Mouse (Mus musculus) frontal cortex, adult (tissue): Measurements from ENCODE around the gene Stk17b.

Source experiments
- ATAC-seq: cut with Nextera tagmentation; 2 replicates; pipeline ENCODE4 v1.9.2; 2017; ENCODE audit warnings: mild to moderate bottlenecking, moderate library complexity, mixed read lengths; ENCODE audit not compliant: low TSS enrichment

Stk17b gene

DNA sequence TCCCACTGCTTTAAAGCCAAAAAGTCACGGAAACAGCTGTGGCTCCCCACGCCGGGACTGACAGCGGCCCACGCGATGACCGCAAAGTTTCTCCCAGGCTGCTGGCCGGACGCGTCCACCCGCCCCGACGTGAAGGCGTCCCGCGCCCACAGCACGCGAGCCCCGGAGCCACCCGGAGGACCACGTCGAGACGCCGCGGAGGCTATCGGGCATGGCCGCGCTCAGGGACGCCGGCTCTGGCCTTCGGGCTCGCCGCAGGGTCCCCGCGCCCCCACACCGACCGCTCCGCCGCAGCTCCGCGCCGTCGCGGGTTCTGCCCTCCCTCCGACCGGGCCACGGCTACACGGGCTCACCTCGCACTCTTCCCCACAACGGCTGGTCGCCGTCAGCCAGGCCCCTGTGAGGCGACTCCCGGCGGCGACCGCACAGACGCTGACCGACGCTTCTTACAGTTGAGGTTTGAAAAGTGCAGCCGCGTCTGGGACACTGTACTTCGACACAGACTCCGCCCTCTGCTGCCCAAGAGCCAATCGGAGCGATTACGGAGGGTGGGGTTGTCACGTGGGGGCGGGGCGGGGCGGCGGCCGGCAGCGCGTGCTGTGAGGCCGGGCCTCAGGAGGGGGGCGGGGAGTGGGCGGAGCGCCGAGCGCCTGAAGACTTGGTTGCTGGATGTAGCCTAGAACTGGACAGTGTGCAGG, at the start of gene Stk17b:
Stk17b (minus strand) TSS at position 504 of the 698 bp plus-strand sequence.
- peak; percentile 94 for ATAC-seq

DNA sequence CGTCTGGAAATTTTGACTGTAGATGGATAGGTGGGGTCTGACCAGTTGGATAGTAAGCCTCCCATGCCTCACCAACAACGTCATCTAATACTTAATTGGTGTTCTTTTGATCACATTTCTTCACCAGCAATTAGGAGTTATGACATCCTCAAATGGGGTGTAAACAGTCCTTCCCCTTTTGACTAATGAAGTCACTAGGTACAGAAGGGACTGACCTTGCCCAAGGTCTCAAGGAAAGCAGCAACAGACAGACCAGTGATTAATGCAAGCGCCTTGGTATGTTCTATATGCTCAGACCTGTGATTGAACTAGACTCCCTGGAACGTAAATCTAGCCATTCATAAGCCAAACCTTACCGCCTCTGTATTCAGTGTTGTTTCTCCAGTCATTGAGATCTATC, 45.3 kb upstream of the Stk17b start:
- no peak for ATAC-seq

DNA sequence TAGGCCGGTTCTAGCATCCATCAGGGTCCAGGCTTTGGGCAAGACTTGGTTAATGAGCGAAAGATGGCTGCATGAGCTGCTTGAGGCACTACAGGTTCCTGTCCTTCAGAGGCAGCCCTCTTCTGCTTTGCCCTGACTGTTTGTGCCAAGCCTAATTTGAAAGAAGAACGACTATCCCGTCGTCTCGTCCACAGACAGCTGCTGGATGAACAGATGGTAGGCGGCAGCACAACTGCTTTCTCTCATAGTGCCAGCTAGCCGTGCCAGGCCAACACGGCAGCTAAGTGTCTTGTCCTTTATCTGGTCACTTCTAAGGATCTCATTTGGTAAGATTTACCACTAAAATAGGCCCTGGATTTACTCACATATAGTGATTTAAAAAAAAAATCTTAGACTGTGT, 44.1 kb upstream of the Stk17b start:
- peak; percentile 72 for ATAC-seq

DNA sequence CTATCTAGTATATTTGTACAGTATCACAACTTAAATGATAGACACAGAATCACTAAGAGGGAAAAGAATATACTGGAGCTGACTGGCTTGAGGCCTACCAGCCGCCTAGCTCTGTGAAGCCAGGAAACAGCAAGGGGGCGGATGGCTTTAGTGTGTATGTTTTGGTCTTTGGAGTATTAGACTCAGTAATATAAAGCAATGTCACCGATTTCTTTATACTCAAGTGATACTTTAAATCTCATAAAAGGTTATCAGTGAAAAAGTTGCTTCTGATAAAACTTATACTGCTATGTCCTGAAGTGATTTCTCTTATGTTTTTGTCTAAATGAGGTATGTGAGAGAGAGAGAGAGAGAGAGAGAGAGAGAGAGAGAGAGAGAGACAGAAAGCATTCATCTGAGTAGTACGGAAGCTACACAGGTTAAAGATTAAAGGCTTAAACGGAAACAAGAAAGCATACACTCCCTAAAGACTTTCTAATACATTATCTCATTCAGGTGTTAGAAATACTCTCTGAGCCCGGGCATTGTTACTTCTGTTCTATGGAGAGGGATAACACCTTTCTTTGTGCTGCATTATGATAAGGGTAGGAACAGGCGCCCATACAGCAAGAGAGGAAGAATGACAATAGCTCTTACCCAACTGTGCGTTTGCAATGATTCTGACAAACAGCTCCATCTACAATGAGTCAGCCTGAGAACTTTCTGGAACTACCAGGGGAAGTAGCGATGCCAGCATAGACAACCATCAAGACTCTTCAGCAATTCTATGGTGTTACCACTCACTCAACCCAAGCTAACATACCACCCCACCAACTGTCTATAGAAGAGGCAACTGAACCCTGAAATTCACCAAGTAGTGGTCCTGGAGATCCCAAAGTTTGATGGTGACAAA, 39.7 kb upstream of the Stk17b start:
- no peak for ATAC-seq

DNA sequence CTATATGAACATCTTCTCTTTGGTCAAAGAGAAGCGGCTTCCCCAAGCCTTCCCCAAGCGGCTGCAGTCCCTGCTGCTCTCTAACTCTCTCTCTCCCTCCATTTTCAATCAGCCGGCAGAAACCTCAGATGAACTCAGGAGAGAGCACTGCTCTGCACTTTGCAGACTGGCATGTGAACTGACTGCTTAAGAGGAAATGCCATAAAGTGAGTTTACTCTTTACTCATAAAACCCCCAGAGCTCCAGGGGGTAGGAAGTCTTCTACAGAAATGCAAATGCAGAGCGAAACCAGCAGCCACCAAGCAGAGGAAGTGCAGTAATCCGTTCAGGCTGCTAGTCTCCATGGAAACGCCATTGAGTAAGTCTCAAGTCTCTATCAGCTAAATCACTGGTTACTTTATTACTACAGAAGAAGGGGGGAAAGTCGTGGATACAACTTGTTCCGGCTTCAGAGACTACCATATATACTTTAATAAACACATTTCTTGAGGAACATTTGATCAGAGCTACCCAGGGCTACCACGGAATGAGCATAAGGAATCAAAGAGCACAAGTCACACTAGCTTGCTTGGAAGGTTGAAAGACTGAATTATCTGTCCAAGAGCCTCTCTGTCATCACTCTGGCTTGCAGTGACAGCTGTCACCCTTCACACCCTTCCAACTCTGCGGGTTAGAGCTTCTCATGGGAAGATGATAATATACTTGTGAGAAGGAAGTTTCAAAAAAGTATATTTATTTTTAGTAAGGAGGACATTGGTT, 38.8 kb upstream of the Stk17b start:
- ATAC-seq = peak; percentile 94

DNA sequence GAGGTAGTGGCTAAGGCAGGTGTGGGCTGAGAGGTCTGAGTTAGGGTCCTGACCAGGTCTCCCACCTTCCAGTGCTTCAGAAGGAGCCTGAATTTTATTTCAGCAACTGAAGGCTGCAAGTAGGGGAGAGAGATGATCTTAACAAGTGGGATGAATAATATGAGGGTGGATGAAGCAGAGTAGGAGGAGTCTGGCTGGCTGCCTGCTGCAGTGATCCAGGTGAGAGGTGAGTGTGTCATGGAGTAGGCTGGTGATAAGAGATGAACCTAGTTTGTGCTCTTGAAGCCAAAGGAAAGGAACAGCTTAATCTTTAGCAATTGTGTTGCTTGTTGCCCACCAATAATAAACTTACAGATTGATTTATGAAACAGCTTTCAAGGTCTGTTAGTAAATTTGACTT, 37.0 kb upstream of the Stk17b start:
- ATAC-seq = no peak

DNA sequence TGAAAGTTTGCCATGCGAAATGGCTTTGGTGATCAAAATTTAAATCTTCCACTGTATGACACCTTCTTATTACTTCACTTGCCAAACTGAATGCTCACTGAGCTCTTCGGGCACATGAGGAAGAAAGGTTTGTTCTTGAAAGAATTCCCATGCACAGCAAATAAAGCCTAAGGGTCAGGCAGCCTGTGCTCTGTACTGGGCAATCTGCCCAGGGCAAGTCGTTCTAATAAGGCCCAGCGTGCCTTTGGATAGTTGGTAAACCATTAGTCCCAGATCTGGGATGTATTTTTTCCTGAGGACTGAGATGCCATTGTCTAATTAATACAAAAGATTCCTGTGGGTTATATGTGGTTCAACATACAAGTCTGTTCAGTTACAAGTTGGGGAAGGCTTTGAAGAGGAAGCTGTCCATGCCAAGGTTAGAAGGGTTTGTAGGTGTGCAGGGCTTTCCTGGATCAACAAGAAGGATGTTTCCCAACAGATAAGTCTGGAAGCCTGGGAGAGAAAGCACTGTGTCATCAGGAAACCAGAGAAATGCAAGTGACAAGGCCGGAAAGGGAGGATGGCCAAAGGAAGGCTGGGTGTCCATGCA, 35.1 kb upstream of the Stk17b start:
- ATAC-seq = no peak

DNA sequence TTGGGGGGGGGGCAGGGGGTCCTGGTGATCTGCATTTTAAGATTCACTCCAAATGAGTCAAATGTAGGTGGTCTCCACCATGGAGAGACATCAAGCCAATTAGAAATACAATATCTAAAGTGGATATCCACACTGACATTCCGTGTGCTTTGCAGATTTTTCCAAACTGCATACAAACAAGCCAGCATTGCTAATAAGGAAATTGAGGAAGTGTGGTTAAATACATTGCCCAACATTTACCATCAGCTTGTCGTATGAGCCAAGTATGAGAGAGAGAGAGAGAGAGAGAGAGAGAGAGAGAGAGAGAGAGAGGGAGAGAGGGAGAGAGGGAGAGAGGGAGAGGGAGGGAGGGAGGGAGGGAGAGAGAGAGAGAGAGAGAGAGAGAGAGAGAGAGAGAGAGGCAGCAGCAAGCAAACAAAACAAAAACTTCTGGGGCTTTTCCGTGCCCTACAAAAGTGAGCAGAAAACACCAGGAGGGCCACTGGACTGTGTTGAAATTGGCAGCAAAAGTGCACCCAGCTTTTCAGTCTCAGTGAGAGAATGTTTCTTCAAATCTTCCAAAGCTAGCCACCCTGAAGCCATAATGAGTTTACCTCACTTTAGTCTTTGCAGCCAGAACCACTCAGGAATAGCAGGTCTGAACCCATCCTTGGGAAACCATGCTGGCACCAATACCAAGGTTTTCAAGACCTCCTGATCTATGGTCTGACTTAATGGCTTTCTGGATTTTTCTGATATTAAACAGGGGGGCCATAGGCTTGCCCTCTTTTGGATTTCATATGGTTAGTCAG, 33.2 kb upstream of the Stk17b start:
- peak; percentile 24; the same call in 1 of the 2 replicates for ATAC-seq

DNA sequence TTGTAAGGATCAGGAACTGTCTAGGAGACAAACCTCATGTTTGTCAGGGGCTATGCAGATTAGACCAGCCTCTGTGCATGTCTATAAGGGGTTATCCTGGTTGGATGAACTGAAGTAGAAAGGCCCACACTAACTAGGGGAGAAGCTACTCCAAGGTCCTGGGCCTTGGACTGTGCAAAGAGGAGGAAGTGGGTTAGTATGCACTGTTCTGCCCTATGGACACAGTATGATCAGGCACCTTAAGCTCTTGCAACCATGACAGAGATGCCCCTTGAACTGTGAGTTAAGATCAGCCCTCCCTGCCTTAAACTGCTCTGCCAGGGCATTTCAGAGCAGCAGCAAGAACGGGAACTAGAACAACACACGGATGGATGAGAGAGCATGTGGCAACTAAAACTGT, 31.3 kb upstream of the Stk17b start:
- no peak; the same call in 1 of the 2 replicates for ATAC-seq

DNA sequence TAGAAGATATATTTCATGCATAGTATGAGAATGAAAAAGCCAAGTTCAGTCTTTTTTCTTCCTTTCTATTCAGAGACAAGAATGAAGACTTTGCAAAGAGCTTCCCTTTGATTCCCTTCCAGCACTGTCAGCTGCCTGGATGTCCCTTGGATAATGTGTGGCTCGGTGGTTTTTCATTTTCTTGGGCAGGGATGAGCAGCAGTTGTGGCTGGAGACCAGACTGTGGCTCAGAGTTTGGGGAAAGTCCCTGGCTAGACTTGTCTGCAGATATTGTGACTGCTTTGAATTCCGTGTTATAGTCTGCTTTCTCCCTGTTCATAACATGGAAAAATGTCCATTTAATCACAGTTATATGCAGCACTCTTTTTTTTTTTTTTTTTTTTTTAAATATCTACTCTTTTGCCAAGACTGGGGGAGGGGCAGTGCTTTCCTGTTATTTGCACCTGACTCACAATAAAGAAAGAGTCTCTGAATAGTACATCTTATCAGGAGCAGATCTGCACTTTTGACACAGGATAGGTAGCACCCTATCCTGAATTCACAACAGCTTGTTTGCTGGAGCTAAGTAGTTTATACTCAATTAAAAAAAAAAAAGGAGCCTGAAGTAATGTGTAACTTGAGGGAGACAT, 29.2 kb upstream of the Stk17b start:
- no peak for ATAC-seq

DNA sequence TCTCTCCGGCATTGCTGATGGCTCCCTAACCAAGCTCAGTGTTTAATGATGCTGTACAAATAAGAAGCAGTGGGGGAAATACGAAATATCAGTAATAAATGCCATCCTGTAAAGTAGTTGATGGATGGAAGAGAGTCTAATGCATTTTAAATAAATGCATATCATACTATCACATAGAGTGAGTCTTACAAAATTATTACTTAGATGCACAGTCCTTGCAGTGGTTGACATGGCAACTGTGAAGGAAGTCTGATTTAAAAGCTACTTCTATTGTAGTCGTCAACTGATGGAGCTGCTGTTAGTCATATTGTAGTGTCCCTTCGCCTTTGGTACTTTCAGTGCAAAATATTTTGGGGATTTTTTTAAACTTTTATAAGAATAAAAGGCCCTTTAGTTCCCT, 26.9 kb upstream of the Stk17b start:
- no peak for ATAC-seq

DNA sequence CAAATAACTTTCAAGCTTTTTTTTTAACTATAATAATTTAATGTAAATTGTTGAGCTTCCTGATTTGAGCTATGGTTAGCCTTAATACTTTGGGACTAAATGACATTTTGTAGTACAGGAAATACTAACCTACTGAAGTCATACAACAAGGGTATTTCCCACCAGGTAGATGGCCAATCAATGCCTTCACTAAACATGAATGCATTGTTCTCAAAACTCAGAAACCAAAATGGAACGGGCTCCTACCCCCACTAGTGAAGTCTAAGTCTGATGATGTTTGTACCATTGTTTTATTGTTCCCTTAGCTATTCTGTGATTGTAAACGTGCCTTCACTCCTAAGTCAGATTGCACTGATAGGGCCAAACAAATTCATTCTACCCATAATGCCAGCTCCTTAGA, 23.2 kb upstream of the Stk17b start:
- no peak for ATAC-seq

DNA sequence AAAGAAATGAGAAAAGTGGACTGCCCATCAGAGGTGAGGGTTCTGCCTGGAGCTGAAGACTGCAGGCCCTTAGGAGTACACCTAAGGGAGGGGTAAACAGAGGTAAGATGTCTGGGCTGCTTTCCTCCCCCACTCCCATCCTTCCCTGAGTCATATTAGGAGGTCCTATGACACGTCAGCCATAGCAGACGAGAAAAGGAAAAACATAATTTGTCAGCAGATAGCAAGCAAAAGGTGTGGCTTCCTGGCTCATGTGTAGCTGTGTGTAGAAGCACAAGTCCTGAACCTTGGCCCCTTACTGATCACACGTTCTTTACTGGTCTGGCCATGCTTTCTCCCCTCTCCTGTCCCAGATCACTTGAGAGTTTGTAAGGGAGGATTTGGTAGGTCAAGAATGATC, 12.8 kb upstream of the Stk17b start:
- ATAC-seq = no peak

DNA sequence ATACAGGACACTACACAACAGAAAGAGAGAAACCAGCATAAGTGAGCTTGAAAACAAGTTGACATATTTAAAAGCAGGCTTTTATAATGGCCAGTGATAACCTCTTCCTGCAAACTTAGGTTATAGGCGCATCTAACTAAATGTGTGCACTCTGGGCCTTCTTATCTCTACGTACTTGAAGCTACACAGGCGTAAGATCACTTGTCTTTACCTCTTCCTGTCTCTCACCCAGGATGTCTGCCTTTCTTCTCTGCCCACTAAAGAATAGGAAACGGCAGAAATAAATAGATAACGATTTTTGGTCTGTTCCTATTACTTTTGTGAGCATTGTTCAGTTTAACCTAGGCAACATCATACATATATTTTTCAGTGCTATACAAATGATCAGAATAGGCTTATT, 12.1 kb upstream of the Stk17b start:
- ATAC-seq = no peak

DNA sequence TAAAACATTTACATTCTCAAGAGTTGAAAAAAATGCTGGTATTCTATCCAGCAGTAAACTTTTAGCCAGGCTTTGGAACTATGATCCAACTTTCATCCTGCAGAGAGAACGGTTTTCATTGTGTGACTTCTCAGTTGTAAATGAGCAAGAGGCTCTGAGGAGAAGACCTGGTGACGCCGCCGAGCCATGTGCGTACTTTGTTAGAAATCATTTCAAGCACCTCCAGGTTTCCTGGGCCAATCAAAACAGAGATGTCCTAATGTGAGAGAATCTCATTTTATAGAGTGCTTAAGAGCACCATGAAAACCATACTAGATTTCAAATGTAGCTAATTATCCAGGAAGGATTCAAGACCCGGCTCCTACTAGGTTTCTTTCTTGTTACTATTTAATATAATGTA, 11.2 kb upstream of the Stk17b start:
- ATAC-seq = no peak

DNA sequence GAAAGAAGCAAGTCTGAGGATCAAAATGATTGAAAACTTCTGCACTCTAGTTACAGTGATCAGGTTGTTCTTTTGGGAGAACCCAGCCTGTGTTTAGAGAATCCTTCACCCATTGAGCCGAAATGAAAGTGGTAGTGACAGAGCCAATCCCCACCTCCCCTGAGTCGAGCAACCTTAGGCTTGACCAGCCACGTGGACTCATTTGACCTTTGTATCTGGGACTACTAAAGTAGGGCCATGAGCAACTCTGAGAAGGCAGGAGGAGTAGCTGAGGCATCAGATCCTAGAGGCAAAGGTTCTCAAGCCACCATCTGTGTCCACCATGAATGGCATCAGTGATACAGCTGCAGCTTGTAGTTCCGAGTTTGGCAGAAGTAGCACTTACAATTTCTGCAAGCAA, 10.6 kb upstream of the Stk17b start:
- ATAC-seq = no peak

DNA sequence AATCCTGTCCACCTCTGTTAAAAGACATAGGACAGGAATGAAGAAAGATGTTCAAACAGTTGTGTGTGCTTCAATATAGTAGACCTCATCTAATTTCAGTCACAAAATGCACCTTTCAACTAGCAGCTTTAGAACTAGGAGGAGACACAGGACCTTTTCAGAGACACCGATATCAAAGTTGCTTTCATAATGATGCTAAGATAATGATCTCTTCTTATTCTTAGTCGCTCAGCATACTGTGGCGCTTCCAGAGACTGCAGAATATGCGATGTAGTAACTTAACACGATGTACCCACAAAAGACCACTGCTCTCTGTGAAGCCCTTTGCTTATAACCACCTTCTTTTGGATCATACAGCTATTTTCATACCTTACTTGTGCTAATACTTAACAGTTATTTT, 10.1 kb upstream of the Stk17b start:
- ATAC-seq = no peak

DNA sequence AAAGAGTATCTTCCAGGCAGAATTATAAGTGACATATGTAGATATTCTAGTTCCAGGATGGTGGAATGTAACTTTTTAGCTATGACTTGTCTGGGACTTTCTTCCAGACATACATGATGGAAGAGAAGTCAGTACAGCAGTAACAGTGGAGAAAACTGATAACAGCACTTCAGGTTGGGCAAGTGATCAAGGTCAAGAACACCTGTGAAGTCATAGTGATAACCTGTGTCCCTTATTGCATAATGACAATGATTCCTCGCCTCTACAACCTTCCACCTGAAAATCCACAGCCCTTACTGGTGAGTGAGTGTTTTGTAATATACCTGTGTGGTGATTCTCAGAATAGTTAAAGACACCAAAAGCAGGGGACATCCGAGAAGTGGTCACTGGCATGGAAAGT, 9.3 kb upstream of the Stk17b start:
- ATAC-seq = no peak

DNA sequence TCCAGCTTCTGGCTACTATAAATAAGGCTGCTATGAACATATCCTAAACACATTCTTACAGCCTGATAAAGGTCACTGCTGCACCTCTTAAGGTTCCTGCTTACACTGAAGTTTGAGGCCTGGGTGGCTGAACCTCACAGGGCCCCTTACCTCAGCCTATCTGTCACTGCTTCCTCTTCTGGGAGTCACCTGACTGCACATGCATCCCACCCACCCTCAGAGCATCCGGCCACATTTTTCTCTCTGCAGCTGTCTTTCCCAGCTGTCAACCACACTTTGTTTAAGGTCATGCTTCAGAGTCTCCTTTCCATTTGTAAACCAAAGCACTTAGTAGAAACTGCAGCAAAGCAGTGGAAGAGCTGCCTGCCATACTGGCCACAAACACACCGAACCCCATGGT, 6.3 kb upstream of the Stk17b start:
- no peak for ATAC-seq

DNA sequence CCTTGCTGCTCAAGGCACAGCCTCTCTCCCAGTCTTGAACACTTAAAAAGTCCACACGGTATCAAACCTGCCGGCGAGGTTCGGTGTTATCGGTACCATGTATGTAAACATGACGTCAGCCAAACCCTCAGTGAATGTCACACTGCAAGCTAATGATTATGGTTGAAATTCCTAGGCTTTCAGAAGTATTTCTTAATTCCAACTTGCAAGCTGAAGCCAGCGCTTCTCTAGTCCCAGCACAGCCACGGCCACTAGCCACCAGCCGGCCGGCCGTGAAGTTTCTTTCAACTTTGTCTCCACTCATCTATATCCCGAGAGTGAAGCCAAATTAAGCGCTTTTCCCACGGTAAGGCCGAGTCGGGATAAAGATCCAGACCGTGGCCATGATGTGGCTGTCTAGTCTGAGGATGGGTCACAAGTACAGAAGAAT, 718 bp downstream of the Stk17b start:
- peak; percentile 29; the same call in 1 of the 2 replicates for ATAC-seq

DNA sequence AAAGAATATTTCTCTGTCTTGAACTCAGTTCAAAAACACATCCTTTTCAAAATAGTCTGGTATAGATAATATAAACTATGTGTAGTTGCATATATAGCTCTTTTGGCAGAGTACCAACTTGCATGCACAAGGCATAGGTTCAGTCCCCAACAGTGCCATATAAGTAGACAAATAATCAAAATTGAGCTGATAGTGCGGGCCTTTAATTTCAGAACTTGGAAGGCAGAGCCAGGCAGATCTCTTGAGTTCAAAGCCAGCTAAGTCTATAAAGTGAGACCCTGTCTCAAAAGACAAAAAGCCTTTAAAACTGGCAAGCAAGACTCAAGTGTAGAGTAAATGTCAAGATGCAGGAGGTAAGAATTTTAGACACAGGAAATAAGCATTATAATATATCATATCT, 2.1 kb downstream of the Stk17b start:
- ATAC-seq = no peak
